Mouse (Mus musculus): ENCODE measurements around the gene Vmn1r233. TPM values are rescaled to one million over a fixed set of nuclear protein-coding genes. Genes with fewer than 3 reads are reported as not detected.

The Vmn1r233 gene
- not detected in 2 replicates for polyA plus RNA-seq (2015; fragmentation: Nextera tagmentation; extraction: Ambion mirVana)

DNA sequence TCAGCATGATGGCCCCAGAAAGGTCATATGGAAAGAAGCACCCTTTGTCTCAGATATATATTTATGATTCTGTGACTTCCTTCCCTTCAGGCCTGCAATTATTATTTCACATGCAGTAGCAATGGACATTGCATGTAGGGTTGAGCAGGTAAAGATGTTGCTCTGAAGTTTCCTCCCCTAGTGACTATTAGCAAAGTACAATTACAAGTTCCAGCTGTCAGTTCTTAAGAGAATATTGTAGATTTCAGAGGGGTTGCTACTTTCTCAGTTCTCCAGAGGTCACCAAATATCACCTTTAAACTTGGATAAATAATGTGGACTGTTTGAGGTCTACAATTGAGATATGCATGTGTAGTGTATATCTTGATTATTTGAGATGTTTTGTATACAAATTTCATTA lies at the start of gene Vmn1r233:
TSS of gene Vmn1r233 (minus strand) at position 101 of the 400 bp plus-strand sequence.
- no peak within 1 kb of the TSS for H3K27ac ChIP-seq
- ATAC-seq (ENCODE audit: low FRiP score), result no peak
- H3K4me2 ChIP-seq, result no peak within 1 kb of the TSS
- H3K9me3 ChIP-seq, result no peaks in the 10 kb centered on the region
- H3K27me3 ChIP-seq, result no peaks in the 10 kb centered on the region
- H3K4me1 ChIP-seq (replicated peaks), result no peaks in the 10 kb centered on the region
- no peaks in the 10 kb centered on the region for H3K36me3 ChIP-seq
- H3K9ac ChIP-seq, result no peak within 1 kb of the TSS
- H3K4me3 ChIP-seq, result no peak within 1 kb of the TSS

DNA sequence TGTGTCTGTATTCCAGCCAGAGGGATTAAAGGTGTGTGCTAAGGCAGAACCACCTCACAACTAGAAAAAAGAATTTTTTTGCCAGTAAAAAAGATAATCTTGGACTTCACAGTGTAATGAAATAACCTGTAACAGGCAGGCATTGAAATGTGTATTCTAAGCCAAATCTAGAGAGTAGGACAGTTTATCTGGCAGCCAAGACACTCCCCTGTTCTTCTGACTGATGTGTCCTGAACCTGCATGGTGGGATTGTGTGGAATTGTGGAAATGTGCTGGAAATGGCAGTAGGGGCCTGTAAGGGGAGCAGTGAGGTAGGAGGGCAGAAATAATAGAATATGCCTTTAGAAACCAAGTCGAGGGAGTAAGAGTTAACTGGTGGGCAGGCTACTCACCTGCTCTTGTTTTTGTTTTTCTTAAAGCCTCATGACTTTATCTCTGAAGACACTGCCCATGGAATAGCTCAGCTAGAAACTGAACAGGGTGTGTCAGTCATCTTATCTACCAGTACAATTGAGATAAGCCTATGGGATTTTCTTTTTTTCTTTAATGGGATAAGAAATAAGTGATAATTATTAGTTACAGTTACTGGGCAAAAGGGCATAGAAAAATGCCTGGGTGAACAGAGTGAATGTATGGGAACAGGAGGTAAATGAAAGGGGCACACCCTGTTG lies 22.3 kb upstream of the Vmn1r233 start:
- Histone ChIP-seq H3K27me3 (no peaks in the 10 kb centered on the region), H3K9ac (no peak overlapping the region), H3K4me1 (replicated peaks) (no peaks in the 10 kb centered on the region), H3K9me3 (no peaks in the 10 kb centered on the region), H3K27ac (no peak overlapping the region), H3K4me3 (no peak overlapping the region), H3K36me3 (peaks cover 74% of the 10 kb centered on the region), H3K4me2 (no peak overlapping the region)
- 97% methylated on average over 1 of the region's 1 CpGs for WGBS
- no peak for ATAC-seq (ENCODE audit: low FRiP score)

DNA sequence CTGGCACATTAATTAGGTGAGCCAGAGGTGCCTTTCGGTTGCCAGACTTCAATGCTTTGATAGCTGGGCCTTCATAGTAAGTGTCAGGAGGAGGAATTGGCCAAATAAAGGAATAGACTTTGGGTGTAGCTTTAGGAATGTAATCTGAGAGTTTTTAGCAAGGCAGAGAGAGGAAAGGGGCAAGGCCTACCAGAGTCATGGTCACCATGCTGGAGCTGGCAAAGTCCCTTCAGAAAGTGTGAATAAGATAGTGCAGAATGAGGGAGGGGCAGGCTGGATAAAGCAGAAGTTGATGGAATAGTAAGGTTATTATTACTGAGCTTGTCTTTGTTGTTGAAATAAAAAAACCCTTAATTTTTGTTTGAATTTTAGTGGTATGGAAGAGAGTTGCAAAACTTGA lies 13.5 kb upstream of the Vmn1r233 start:
- H3K9ac ChIP-seq, result peak overlapping the region; percentile 88
- peak overlapping the region; percentile 91 for H3K27ac ChIP-seq
- H3K36me3 ChIP-seq, result peaks cover 24% of the 10 kb centered on the region
- H3K4me3 ChIP-seq, result peak overlapping the region; percentile 79
- 39% methylated on average over 1 of the region's 1 CpGs for WGBS
- 0 out of 2 replicates have a peak, but pooled peaks cover 5% of the 10 kb centered on the region for H3K27me3 ChIP-seq
- H3K9me3 ChIP-seq, result no peaks in the 10 kb centered on the region
- peak overlapping the region; percentile 90 for H3K4me2 ChIP-seq
- ATAC-seq (ENCODE audit: low FRiP score), result no peak
- H3K4me1 ChIP-seq (replicated peaks), result peaks cover 19% of the 10 kb centered on the region

DNA sequence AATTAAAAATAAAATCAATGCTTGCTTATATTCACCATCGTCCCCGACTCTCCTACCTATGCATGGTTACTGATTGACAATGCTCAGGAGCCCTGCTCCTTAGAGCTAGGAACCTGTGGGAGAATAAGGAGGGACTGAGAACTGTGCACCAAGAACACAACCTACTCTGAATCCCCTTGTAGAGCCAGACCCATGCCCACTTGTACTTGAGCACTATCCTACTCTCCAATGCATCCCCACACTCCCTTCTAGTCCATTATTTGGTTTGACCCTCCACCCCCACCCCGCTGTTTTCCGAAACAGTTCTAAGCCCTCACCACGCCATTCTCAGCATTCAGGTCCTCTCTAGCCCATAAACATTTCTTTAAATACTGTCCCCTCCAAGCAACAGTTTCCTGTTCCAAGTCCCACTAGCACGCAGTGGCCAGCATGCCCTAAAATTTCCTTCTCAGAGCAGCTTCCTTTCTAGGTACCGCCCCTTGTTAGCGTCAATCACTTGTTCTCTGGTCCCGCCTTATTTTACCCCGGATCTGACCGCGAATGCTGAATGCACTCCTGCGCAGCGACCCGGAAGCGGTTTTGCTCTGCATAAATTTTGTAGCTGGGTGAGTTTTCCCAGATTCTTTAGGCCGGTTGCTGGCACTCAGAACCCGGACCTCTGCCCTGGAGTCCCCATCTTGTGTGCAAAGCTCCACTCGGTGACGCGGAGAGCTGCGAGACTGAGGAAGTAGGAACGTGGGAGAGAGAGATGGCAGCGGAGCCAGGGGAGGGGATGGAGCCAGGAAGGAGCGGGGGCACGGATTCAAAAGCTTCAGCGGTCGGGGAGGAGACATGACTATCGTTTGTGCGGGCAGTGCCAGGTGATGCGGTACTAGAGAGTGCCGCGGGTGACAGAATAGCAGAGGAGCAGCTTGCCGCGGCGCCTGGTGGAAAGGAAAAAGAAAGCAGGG lies 12.4 kb upstream of the Vmn1r233 start, which contains the start of gene Zfp160:
TSS of gene Zfp160 (plus strand) at position 522 of the 950 bp plus-strand sequence.
- WGBS, result 6% methylated on average over 36 of the region's 36 CpGs

DNA sequence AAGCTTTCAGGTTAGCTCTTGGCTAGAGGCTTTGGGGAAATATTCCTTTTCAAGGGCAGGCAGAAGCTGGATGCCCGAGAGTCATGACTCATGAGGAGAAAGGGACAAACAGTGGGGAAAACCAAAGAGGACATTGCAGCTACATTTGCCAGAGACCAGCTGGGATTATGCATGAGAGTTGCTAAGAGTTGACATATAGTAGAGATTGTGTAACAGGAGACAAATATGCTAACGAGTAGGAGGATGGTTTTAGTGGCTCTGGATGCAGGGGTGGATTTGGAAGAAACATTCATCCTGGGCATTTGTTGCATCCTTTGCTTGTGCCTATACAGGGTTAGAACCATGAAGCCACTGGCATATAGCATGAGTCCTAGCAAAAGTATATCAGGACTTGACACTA lies 2.5 kb downstream of the Vmn1r233 start:
- H3K9me3 ChIP-seq, result no peaks in the 10 kb centered on the region
- H3K4me1 ChIP-seq (replicated peaks), result no peaks in the 10 kb centered on the region
- H3K36me3 ChIP-seq, result no peaks in the 10 kb centered on the region
- no peak for ATAC-seq (ENCODE audit: low FRiP score)
- WGBS, result 77% methylated on average over 2 of the region's 2 CpGs
- H3K27me3 ChIP-seq, result no peaks in the 10 kb centered on the region
- no peak overlapping the region for H3K4me3 ChIP-seq
- no peak overlapping the region for H3K9ac ChIP-seq
- no peak overlapping the region for H3K27ac ChIP-seq
- no peak overlapping the region for H3K4me2 ChIP-seq

More for the DNA sequence above, 12.4 kb upstream of the Vmn1r233 start, which contains the start of gene Zfp160:
- peak within 1 kb of the TSS; percentile 91 for H3K27ac ChIP-seq
- no peaks in the 10 kb centered on the region for H3K9me3 ChIP-seq
- ATAC-seq (ENCODE audit: low FRiP score), result peak; percentile 95
- H3K36me3 ChIP-seq, result peaks cover 20% of the 10 kb centered on the region
- peak within 1 kb of the TSS; percentile 88 for H3K9ac ChIP-seq
- H3K4me1 ChIP-seq (replicated peaks), result peaks cover 19% of the 10 kb centered on the region
- H3K4me2 ChIP-seq, result peak within 1 kb of the TSS; percentile 90
- H3K27me3 ChIP-seq, result 0 out of 2 replicates have a peak, but pooled peaks cover 5% of the 10 kb centered on the region
- peak within 1 kb of the TSS; percentile 79 for H3K4me3 ChIP-seq

DNA sequence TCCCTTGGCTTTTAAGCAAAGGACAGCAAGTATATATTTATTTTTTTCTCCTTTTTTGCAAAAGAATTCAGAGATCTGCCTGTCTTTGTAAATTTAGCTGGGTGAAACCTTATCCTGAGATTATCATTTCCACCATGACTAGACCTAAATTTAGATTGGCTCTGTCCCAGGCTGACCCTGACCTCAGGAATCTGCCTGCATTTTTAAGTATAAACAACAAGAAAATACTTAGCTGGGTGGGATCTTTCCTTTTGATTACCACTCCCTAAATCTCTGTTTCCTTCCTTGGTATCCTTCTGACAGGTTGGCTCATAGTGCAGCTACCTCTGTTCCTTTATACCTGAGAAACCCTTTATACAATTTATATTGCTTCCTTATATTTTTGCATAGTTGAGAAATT lies 29.6 kb downstream of the Vmn1r233 start:
- no peaks in the 10 kb centered on the region for H3K27me3 ChIP-seq
- no peak overlapping the region for H3K9ac ChIP-seq
- no peak for ATAC-seq (ENCODE audit: low FRiP score)
- no peaks in the 10 kb centered on the region for H3K4me1 ChIP-seq (replicated peaks)
- peaks cover 81% of the 10 kb centered on the region for H3K36me3 ChIP-seq
- no peak overlapping the region for H3K4me3 ChIP-seq
- no peaks in the 10 kb centered on the region for H3K9me3 ChIP-seq
- H3K4me2 ChIP-seq, result no peak overlapping the region
- H3K27ac ChIP-seq, result no peak overlapping the region

DNA sequence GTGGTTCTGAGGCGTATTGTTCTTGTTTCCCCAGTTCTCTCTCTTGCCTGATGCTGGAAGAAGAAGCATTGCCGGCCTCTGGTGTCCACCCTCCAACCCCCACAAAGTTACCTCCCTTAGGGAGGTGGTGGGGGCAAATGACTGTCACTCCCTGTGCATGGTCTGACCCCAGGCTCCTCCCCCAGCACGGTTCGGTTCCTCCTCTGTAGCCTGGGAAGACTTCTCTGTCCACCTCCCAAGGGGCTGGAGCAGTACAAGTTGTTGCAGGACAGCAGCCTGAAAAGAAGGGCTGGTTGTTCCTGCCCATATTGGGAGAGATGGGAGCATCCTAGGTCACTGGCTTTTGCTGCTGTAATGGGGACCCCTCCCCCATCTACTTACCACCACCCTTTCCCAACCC lies 30.8 kb downstream of the Vmn1r233 start:
- ATAC-seq (ENCODE audit: low FRiP score), result no peak
- H3K27ac ChIP-seq, result no peak overlapping the region
- H3K4me3 ChIP-seq, result no peak overlapping the region
- peaks cover 94% of the 10 kb centered on the region for H3K36me3 ChIP-seq
- no peaks in the 10 kb centered on the region for H3K4me1 ChIP-seq (replicated peaks)
- WGBS, result 93% methylated on average over 4 of the region's 4 CpGs
- no peak overlapping the region for H3K4me2 ChIP-seq
- no peak overlapping the region for H3K9ac ChIP-seq
- H3K9me3 ChIP-seq, result no peaks in the 10 kb centered on the region
- H3K27me3 ChIP-seq, result no peaks in the 10 kb centered on the region

DNA sequence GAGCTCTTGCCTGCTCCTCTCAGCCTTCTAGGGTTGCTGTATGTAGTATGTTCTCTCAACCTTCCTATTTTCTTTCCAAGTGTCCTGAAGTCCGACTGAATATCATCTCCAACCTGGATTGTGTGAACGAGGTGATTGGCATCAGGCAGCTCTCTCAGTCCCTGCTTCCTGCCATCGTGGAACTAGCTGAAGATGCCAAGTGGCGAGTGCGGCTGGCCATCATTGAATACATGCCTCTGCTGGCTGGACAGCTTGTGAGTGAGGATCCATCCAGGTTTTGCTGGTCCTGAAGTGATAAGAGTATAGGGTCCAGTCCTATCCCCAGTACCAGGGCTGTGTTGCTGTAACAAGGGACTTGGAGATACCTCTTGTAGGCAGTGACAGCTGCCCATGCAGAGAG lies 35.9 kb downstream of the Vmn1r233 start:
- H3K4me2 ChIP-seq, result no peak overlapping the region
- no peaks in the 10 kb centered on the region for H3K4me1 ChIP-seq (replicated peaks)
- H3K27me3 ChIP-seq, result no peaks in the 10 kb centered on the region
- no peak overlapping the region for H3K4me3 ChIP-seq
- WGBS, result 94% methylated on average over 5 of the region's 5 CpGs
- no peak overlapping the region for H3K9ac ChIP-seq
- H3K27ac ChIP-seq, result no peak overlapping the region
- peaks cover 99% of the 10 kb centered on the region for H3K36me3 ChIP-seq
- no peak for ATAC-seq (ENCODE audit: low FRiP score)
- no peaks in the 10 kb centered on the region for H3K9me3 ChIP-seq

DNA sequence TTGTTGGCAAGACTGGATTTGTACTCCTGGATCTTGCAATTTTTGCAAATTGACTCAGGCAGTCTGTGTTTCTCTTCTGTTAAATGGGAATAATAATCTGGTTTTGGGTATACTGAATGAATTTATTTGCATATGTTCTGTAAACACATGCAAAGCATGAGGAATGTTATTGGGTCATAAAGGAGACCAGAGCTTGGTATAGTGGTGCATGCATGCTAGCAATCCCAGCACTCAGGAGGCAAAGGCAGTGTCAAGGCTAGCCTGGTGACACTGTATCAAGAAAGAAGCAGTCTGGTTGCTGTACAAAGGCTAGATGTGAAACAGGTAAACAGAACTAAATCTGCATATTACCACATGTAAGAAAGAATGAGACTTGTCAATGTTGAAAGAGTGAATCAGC lies 49.6 kb downstream of the Vmn1r233 start:
- H3K4me1 ChIP-seq (replicated peaks), result peaks cover 49% of the 10 kb centered on the region
- no peak overlapping the region for H3K27ac ChIP-seq
- no peak for ATAC-seq (ENCODE audit: low FRiP score)
- H3K4me3 ChIP-seq, result peak overlapping the region; percentile 80
- H3K9me3 ChIP-seq, result no peaks in the 10 kb centered on the region
- H3K4me2 ChIP-seq, result peak overlapping the region; percentile 66
- no peaks in the 10 kb centered on the region for H3K27me3 ChIP-seq
- H3K9ac ChIP-seq, result peak overlapping the region; percentile 89
- peaks cover 6% of the 10 kb centered on the region for H3K36me3 ChIP-seq

DNA sequence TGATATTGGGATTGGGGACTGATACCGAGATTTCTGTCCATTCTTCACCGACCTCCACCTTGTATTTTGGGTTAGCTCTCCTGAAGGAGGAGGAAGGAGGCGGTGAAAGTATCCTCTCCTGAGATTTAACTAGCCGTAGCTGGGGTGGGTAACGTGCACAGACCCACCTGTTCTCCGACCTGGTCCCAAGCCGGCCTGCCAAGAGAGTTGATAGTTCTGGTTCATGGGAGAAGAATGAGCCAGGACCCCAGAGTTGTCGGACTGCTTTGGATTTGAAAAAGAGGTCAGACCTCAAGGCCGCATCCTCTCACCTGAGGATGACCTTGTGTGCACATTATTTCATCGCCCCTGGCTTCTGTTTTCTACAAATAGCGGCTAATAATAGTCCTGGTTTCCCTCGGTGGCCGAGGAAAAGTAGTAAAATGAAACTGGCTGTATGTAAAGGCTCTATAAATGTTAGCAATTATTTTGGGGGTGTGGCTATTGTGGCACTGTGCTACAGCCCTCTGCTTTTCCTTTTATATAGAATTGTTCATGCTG lies 50.2 kb downstream of the Vmn1r233 start:
- Histone ChIP-seq H3K4me2 (peak overlapping the region; percentile 66), H3K4me3 (peak overlapping the region; percentile 80), H3K27me3 (no peaks in the 10 kb centered on the region), H3K4me1 (replicated peaks) (peaks cover 49% of the 10 kb centered on the region), H3K27ac (peak overlapping the region; percentile 98), H3K9me3 (no peaks in the 10 kb centered on the region), H3K9ac (peak overlapping the region; percentile 89), H3K36me3 (peaks cover under 1% of the 10 kb centered on the region; the same call in 1 of the 2 replicates)
- no peak for ATAC-seq (ENCODE audit: low FRiP score)
- under 1% methylated on average over 13 of the region's 13 CpGs for WGBS

DNA sequence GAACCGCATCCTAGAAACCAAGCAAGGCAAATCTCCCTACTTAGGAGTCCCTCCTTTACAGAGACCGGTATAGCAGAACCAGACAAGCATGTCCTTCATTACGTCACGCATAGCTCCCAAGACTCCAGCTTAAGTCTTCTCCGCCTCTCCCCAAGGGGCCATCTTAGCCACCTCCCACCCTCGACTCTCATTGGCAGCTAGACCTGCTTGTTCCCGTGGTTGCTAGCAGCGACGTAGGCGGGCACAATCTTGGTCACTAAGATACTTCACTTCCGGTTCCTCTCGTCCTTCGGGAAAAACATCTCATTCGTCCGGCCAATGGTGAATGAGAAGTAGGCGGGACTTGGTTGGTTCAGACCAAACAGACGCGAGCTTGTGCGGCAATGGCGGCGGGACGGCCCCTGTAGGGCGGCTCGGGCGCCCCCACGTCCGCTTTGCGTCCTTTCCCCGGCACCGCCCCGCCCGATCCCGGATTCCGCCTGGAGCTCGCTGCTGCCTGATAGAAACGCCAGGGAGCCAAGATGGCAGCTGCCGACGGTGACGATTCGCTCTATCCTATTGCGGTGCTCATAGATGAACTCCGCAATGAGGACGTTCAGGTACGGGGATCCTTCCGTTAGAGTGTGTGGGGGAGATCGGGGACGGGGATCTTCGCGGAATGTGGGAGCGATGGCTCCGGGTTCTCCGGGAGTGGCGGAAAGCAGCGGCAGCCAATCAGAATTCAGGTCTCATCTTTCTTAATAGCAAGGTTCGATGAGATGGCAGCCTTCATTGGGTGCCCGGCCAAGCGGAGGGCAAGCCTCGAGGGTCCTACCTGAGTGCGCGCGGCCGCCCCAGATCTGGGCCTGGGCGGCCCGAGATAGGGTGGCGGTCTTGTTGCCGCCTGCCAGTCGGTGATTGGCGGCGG lies 51.0 kb downstream of the Vmn1r233 start, which contains the start of gene Ppp2r1a:
TSS of gene Ppp2r1a (plus strand) at position 327 of the 907 bp plus-strand sequence.
- WGBS, result 1% methylated on average over 69 of the region's 69 CpGs
- Histone ChIP-seq H3K4me2 (peak within 1 kb of the TSS; percentile 66), H3K9ac (peak within 1 kb of the TSS; percentile 89), H3K9me3 (no peaks in the 10 kb centered on the region), H3K4me3 (peak within 1 kb of the TSS; percentile 80), H3K36me3 (no peaks in the 10 kb centered on the region), H3K4me1 (replicated peaks) (peaks cover 48% of the 10 kb centered on the region), H3K27ac (peak within 1 kb of the TSS; percentile 98), H3K27me3 (no peaks in the 10 kb centered on the region)
- peak; percentile 98 for ATAC-seq (ENCODE audit: low FRiP score)

Measured in hindbrain, embryonic 13.5 days (tissue).